Mouse (Mus musculus) liver, postnatal 0 days (tissue): ENCODE data around the gene Selenof.

Experiments
- CTCF ChIP-seq: sonication (generic); IDR thresholded peaks from 2 replicates; pipeline ENCODE4 v1.5.1; 2016; ENCODE audit warnings: antibody characterized with exemption, low read depth
- EP300 ChIP-seq: IDR thresholded peaks from 2 replicates; pipeline ENCODE4 v1.6.1; 2016; ENCODE audit warnings: antibody characterized with exemption, low read depth, mild to moderate bottlenecking

GRCm38 (mm10) chr3:144577366-144578340 is 7.5 kb downstream of the Selenof start:
- TF ChIP-seq EP300 (no peak), CTCF (no peak)
